Mouse (Mus musculus) ovary, postnatal 14 days (tissue): ENCODE data around the gene Mboat7.
"Not testable (repeated sequence)": the region's sequence is repeated elsewhere in the genome, so short reads cannot be mapped to it uniquely, and the experiment has no call there.

Source experiments
- DNase-seq: peaks from one replicate; pipeline ENCODE4 v3.0.0; 2022; ENCODE audit warnings: low spot score

The Mboat7 gene

DNA sequence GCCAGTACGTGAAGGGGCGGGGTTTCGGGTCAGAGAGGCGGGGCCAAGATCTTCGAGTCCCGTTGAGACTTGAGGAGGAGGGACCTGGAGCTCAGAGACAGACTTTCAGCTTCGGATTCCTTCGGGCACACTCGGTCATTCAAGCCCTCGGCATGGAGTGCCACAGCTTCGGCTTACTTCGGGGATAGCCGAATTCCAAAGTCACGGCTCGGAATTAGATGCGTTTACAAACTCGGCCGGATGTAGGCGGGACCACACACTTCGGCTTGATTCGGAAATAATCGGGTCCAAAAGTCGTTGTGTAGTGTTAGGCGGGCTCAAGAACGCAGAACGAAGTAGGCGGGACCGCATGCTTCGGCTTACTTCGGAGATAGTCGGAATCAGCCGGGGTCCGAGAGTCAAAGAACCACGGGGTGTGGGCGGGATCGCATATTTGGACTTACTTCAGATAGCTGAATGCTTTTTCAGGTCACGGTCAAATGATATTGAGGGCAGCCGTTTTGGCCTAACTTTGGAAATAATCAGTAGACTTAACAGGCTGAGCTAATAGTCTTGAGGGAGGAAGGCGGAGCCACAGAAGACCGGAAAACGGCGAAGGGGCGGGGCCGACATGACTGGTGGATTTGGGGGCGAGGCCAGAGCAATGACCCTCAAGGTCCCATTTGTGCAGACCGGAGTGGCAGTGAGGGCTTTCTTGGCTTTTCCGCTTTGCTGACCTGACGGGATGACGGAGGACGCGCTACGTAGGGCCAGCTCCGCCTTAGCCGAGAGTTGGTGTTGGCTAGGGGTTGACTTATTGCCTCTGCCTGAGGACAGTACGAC is at the start of gene Mboat7:
Gene Mboat7, minus strand, starts transcription at position 537 of the 822 bp plus-strand sequence.
- DNase-seq: peak; percentile 92

DNA sequence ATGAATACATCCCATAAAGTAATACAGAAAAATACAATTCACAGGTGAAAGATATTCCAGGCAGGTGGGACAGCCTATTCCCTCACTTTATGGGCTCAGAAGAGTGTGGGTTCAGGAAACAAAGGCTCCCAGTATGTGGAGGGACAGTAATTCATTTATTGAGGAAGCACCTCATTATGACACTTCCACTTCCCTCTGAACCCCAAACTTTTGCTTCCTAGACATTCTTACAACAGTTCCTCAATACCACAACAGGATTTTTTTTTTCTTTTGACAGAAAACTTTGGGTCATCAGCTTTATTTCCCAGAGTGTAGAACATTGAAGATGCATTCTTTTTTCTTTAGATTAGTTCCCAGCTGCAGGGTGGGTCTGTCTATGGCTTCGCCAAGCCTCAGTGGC is 39.4 kb upstream of the Mboat7 start:
- not testable (repeated sequence) for DNase-seq

DNA sequence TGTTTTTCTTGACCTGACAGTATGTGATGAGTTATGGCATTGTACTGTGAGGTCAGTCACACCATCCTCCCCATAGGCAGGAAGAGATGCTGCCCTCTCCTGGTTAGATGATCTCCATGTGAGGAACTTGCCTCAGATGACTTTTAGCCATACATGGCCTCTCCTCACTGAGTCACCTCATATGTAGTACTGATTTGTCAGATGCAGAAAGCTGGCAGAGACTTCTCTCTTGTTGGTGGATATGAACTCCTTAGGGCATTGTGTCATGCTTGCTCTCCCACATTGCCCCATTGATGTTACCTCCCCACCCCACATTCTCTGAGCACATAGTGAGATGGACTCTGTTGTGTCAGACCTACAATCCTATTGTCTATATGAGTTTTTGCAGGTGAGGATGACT is 32.1 kb upstream of the Mboat7 start:
- not testable (repeated sequence) for DNase-seq

DNA sequence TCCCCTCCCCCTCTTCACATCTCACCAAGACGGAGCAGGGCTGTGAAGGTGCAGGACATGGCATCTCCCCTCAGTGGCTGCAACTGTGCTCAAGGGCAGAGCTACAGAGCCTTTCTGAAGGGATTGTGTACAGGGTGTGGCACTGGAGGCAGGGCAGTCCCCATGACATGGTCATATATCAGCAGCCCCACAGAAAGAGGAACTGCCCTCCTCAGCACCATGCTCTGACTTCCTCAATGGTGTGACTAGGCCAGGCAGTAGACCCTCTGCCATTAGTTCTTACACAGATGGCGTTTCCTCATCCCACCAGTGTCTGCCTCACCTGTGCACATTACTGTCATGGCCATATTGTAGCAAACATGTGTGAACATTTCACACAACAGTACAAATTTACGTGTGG is 26.9 kb upstream of the Mboat7 start, which contains the start of gene Pirb:
Gene Pirb, minus strand, starts transcription at position 124 of the 400 bp plus-strand sequence.
- DNase-seq: not testable (repeated sequence)

DNA sequence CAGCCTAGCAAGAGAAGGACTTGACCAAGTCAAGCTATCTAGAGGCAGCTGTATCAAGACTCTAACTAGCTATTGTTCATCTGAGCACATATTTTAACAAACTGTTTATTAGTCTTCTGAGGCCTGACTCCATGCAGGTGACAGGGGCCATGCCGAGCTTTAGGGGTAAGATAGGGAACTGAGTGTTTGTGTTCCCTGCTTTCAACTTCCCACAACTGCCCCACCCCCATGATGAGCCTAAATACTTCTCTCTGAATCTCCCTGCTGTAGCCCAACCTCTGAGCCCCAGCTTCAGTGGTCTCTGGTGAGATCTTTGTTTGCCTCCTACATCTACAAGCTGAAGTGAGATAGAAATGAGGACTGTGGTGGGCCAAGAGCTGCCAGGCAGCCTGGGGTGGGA is 21.9 kb upstream of the Mboat7 start:
- DNase-seq: no peak

DNA sequence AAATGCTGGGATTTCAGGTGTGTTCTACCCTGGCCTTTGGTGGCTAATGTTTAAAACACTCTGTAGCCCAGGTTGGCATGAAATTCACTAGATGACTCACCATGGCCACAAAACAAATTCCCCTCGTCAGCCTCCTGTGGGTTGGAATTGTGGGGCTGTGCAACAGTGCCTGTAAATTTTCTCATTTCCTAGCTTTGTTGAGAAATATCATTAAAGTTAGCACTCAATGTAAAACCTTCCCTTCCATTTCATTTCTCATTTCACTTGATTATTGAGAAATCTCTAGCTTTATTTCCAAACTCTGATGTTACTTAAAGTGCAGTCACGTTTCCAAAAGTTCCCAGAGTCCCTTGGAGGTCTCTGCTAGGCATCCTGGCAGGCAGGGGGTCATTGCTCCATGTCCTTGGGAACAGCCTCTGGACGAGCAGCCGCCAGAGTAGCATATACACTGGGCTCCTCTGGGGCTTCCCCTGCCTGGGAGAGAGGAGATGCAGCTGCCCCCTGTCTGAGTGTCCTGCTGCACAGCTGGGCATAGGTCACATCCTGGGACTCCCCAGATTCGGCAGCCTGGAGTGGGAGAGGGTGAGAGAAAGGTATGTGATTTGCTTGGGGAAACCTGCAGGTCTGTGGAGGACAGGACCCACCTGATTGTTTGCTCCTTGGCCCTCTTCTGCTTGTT is 19.1 kb upstream of the Mboat7 start:
- DNase-seq: no peak

DNA sequence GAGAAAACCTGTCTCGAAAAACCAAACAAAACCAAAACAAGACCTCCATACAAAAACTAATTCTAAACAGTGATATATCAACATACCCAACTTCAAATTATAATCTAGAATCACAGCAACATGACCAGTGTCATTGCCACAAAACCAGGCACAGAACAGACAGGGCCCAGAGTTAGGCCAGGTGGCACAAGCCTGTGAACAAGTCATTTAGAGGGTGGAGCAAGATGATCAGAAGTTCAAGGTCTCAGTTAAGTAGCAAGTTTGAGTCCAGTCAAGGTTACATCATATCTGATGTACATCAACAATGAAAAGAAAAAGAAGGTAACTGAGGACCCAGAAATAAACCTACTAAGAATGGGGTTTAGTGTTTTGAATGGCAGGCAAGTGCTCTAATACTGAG is 15.7 kb upstream of the Mboat7 start:
- DNase-seq: no peak

DNA sequence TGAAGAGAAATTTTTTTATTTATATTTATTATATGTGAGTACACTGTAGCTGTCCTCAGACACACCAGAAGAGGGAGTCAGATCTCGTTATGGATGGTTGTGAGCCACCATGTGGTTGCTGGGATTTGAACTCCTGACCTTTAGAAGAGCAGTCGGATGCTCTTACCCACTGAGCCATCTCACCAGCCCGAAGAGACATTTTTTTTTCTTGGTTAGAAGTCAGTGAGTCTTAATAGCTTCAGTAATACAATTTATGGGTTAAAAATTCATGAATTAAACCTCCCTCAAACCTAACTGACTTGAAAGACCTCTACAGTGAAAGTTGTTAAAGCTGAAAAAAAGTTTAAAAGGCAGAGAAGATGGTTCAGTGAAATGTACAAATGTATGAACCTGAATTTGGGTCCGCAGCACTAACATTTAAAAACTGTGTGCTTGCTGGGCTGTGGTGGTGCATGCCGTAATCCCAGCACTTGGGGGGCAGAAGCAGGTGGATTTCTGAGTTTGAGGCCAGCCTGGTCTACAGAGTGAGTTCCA is 15.2 kb upstream of the Mboat7 start:
- DNase-seq: not testable (repeated sequence)

DNA sequence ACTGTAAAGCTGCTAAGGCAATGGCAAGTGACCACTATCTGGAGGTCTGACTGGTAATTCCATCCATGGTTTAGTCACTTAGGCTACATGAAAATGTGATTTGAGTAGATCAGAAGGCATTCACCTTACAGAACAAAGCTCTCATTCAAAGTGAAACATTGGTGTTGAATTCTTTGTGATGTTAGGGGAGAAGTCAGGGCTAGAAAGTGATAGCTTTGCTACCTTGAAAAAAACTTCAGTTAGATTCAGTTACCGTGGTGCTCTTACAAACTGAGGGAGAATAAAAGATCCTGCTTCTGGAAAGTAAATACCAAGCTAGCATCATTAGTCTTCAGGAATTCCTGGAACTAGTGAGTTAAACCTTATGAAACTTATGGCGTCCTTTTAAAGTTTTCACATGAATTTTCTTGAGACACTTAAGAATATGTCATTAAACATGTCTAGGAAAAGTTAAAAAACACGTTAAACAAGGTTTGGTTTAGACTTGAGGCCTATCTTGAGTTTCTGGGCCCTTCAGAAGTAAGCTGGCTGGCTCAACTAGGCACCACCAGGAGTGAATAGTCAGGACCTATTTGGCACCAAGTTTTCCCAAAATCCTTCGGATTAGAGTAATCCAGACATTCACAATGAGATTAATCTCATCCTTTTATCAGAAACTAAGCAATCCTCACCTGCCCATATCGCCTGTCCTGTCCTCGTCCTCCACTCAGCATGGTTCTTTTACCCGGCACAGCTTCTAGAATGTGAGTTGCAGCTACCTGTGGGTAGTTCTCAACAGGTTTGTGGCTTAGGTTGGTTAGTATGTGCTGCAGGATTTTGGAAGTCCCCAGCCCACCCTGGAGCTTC is 14.5 kb upstream of the Mboat7 start:
- no peak for DNase-seq

DNA sequence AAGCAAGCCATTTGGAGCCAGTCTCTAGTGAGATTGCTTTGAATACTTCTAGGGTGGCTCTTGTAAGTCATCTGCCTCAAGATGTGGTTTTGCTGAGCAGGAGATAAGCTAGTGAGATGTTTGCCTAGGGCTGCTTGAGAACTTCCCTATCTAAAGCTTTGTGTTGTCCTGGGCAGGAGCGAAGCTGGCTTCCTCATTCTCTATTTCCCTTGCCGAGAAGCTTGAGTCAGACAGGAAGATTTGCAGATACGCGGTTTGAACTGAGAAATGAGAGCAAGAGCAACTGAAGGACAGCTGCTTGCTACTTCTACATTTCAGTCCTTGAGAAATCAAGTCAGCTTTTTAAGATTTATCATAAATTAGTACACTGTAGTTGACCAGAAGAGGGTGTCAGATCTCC is 13.7 kb upstream of the Mboat7 start:
- DNase-seq: no peak

DNA sequence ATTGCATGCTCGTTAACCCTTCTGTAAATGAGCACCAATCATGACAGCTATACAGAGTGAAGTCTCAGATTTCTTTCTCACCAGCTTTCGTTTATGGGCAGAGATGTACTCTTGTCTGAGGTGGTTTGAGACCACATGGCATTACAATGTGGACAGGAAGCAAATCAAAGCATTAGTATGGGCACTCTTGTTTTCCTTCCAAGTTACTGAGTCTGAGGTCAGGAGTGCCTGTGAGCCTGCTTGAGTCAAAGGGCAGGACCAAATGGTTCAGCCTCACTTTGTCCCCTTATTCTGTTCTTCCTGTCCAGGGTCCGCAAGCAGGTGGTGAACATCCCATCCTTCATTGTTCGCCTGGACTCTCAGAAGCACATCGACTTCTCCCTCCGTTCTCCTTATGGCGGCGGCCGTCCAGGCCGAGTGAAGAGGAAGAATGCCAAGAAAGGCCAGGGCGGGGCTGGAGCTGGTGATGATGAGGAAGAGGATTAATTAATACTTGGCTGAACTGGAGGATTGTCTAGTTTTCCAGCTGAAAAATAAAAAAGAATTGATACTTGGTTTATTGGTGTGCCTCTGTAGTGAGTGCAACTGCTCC is 13.1 kb upstream of the Mboat7 start:
- DNase-seq: no peak

DNA sequence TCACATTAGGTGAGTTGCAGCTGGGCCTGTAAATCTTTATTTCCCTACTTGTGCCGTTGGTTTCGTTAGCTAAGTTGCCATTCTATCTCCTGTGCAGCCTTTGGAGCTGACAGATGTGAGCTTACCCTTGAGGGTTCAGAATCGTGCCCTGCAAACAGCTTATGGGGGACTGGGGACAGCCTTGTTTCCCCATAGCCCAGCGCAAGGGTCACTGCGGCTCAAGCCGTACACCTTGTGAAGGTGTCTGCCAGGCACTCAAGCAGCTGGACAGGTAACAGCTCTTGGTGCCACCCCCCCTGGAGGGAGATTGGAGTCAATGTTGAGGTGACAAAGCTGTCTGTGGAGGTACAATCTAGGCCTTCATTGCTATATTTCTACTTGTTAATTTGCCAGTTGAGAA is 12.6 kb upstream of the Mboat7 start:
- DNase-seq: no peak

DNA sequence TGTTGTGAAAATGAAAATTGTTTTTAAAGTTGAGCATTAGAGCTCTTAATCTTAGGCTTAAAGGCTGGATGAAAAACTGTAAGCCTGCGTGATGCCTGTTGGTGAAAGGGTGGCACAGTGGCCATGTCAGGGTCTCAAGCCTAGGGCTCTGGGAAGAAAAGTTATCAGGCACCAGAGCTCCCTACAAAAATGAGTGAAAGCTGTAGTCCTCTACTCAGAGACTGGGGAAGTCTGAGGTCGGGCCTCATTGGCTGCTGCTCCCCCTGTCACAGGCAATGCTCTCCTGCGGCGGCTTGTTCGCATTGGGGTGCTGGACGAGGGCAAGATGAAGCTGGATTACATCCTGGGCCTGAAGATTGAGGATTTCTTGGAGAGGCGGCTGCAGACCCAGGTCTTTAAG is 12.1 kb upstream of the Mboat7 start:
- not testable (repeated sequence) for DNase-seq

DNA sequence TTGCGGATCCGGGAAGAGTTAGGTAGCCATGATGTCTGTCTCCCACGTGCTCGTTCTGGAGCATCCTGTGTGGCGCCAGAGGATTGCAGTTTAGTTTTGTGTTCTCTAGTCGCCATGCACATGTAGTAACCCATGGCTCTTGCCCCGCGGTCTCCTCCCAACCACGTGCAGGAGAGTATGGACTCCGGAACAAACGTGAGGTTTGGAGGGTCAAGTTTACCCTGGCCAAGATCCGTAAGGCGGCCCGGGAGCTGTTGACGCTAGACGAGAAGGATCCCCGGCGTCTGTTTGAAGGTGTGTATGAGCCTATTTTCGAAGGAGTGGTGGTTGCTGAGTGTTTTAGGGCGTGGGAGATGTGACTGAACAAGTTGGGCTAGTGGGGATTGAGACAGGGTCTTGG is 11.2 kb upstream of the Mboat7 start:
- DNase-seq: no peak

DNA sequence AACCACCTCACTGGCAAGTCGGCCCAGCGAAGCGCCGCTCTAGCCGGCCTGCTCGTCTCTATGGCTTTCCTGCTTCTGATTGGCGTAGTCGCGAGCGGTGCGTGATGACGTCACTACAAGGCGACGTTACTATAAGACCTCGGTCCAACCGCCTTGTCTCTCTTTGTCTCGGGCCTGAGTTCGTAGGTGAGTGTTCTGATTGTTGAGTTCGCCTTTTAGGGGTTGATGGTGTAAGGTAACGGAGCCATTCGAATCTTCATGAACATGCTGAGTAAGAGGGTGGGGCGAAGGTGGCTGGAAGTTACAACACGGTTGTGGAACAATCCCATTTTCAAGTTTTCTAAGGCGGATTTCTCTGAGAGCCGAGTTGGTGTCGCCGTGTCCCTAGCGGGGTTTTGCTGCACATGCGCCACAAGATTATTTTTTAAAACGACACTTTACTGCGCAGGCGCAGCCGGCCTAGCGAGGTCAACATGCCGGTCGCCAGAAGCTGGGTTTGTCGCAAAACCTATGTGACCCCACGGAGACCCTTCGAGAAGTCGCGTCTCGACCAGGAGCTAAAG is 10.6 kb upstream of the Mboat7 start, which contains the start of gene Rps9:
Gene Rps9, plus strand, starts transcription at position 115 of the 563 bp plus-strand sequence.
- peak; percentile 95 for DNase-seq

DNA sequence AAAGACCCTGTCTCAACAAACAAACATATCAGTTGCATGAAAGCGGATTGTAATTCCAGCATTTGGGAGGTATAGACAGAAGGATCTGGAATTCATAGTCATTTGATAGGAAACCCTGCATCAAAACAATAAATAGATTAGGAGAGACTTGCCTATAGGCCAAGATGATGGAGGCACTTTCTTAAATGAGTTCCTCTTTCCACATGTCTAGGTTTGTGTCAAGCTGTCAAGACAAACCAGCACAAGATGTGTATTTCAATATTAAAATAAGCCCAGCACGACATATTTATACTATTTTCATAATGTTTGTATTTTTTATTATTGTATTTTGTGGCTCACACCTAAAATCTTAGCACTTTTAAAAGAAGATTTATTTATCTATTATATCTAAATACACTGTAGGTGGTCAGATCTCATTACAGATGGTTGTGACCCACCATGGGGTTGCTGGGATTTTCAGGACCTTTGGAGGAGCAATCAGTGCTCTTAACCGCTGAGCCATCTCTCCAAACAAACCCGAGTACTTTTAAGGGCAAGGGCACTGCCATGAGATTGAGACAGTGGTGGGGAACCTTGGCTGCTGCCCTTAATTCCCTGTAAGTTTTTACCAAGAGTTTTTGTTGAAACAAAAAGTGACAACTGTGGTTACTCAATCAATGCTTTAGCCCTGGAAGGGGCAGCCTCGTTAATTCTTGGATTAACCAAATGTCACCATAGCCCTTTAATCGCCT is 10.0 kb upstream of the Mboat7 start:
- no peak for DNase-seq

DNA sequence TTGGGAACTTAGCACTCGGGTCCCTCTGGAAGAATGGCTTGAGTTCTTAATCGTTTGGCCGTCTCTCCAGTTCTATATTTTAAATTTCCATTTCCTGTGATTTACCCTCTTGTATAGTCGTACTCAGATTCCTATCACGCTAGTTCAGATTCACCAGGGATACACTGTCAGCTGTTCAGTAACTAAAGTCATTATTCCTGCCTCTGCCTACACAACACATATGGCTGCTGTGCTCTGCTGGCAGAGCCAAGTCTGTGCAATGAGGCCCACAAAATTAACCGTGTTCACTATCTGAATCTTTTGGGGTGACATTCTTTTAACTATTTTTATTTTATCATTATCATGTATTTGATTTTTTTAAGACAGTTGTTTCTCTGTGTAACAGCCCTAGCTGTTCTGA is 5.1 kb upstream of the Mboat7 start:
- DNase-seq: no peak

DNA sequence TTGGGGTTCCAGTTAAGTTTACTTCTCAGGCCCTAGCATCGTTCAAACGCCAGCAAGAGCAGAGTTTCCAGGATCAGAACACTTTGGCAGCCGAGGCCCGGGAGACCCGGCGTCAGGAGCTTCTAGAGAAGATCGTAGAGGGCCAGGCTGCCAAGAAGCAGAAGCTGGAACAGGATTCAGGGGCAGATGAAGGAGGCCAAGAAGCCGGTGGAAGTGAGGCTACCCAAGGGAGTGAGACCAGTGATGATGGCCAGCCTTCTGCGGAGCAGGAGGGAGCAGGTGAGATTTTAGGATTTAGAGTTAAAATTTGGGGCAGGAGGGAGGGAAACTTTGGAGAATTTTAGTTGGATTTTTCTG is 1.6 kb upstream of the Mboat7 start:
- DNase-seq: not testable (repeated sequence)

DNA sequence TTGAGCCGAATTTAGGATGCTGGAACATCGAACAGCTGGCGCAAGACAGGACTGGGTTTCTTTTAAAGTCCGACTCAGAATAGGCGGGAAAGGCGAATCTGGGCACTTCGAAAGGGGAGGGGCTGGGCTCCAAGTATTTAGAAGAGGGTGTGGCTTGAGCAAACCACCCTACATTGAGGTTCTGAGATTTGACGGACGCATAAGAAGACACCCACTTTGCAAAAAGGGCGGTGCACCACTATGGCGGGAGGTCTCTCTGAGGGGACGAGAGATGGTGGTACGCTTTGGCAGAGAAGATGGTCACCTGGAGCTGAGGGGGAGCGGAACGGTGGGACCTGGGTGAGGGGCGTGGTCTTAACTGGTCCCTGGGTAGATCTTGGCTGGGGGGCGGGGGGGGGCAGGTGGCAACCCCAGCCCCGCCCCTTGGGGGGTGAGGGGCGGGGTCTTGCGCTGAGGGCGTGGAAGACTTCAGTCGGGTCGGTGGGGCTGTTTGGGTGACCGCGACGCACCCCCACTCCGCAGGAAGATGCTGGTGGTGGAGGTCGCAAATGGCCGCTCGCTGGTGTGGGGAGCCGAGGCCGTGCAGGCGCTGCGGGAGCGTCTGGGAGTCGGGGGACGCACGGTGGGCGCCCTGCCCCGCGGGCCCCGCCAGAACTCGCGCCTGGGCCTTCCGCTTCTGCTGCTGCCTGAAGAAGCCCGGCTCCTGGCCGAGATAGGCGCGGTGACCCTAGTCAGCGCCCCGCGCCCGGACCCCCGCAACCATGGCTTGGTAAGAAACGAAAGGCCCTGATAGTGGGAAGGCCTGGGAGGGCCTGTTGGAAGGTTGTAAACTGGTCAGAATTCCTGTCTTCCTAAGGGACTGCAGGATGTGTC is 989 bp upstream of the Mboat7 start:
- DNase-seq: peak; percentile 50

DNA sequence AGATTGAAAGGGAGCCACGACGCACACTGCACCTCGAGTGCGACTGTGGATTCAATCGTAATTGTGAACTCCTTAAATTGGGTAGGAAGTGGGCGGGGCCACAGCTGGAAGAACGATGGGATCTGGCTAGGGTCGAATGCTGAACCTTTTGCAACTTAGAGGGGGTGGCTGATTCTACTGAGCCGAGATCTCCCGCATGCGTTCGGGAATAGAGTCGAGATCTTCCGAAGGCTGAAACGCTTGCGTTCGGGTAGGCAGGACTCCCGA is 419 bp upstream of the Mboat7 start:
- DNase-seq: no peak
